Mouse (Mus musculus) c-Kit-positive CD71-negative TER-119-negative erythroid progenitor cells, embryonic 14.5 days (primary cell): ENCODE measurements around the gene Gm4305.
"Not testable (repeated sequence)": the region's sequence is repeated elsewhere in the genome, so short reads cannot be mapped to it uniquely, and the experiment has no call there.

Experiments used
- DNase-seq: peaks from one replicate; pipeline ENCODE4 v3.0.0-alpha.2; 2013; ENCODE audit warnings: low read depth

Gene Gm4305

DNA sequence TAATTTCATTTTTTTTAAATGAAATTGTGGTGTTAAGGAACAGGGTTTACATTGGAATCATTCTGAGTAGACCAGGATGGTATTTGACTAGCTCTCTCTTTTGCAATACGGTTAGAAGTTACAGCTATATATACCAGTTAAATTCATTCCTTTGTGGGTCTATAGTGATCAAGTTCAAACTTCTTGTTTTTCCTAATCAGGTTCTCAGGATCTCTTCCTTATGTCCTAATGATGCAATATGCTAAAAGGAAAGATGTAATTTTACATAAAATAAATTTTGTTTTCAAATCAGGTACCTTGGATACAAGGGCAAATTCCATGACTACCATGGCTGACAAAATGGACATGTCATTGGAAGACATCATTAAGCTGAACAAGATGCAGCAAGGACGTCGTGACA is at the start of gene Gm4305:
Gm4305 (plus strand) TSS at position 301 of the 400 bp plus-strand sequence.
- not testable (repeated sequence) for DNase-seq

GRCm38 (mm10) chr10:100335376-100335775 is 15.5 kb upstream of the Gm4305 start, which contains the start of gene Gm4301:
Gene Gm4301, plus strand, starts transcription at chr10:100335676.
- not testable (repeated sequence) for DNase-seq

GRCm38 (mm10) chr10:100340536-100340935 is 10.4 kb upstream of the Gm4305 start, which contains the start of gene Gm4302:
Gene Gm4302, plus strand, starts transcription at chr10:100340836.
- not testable (repeated sequence) for DNase-seq

DNA sequence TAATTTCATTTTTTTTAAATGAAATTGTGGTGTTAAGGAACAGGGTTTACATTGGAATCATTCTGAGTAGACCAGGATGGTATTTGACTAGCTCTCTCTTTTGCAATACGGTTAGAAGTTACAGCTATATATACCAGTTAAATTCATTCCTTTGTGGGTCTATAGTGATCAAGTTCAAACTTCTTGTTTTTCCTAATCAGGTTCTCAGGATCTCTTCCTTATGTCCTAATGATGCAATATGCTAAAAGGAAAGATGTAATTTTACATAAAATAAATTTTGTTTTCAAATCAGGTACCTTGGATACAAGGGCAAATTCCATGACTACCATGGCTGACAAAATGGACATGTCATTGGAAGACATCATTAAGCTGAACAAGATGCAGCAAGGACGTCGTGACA is 5.2 kb upstream of the Gm4305 start, which contains the start of gene Gm4303:
Gm4303 (plus strand) TSS at position 301 of the 400 bp plus-strand sequence.
- not testable (repeated sequence) for DNase-seq

DNA sequence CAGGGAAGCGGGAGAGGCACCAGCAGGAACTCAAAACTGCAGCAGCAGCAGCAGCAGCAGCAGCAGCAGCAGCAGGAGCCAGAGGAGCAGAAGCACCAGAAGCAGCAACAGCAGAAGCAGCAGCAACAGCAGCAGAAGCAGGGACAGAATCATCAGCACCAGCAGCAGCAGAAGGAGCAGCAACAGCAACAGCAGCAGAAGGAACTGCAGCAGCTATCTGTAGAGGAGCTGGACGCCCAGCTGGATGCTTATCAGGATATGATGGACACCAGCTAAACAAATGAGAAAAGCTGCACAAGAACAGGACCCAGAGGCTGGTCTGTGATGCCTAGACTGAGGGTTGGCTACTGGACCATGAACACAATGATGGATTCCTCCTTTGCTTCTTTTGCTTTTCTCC is 5.9 kb downstream of the Gm4305 start:
- DNase-seq = not testable (repeated sequence)

DNA sequence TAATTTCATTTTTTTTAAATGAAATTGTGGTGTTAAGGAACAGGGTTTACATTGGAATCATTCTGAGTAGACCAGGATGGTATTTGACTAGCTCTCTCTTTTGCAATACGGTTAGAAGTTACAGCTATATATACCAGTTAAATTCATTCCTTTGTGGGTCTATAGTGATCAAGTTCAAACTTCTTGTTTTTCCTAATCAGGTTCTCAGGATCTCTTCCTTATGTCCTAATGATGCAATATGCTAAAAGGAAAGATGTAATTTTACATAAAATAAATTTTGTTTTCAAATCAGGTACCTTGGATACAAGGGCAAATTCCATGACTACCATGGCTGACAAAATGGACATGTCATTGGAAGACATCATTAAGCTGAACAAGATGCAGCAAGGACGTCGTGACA is 10.1 kb downstream of the Gm4305 start, which contains the start of gene Gm4307:
Gm4307 (plus strand) TSS at position 301 of the 400 bp plus-strand sequence.
- not testable (repeated sequence) for DNase-seq

DNA sequence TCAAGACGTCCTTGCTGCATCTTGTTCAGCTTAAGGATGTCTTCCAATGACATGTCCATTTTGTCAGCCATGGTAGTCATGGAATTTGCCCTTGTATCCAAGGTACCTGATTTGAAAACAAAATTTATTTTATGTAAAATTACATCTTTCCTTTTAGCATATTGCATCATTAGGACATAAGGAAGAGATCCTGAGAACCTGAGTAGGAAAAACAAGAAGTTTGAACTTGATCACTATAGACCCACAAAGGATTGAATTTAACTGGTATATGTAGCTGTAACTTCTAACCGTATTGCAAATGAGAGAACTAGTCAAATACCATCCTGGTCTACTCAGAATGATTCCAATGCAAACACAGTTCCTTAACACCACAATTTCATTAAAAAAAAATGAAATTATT is 31.6 kb downstream of the Gm4305 start, which contains the start of gene Gm4312:
Gm4312 (minus strand) TSS at position 101 of the 400 bp plus-strand sequence.
- not testable (repeated sequence) for DNase-seq
